Mouse (Mus musculus) MEL (cell line): ENCODE measurements around the gene Ano6. TPM values are rescaled to one million over a fixed set of nuclear protein-coding genes. Genes with fewer than 3 reads are reported as not detected.
A peak's percentile ranks its signal among the peaks of the same experiment; 100 is the strongest.

Experiments used
- DNase-seq: peaks from one replicate; pipeline ENCODE4 v3.0.0; 2011; ENCODE audit warnings: low read depth, low spot score
- H3K27ac ChIP-seq: 2 replicates; pipeline ENCODE4 v1.5.1; 2012; ENCODE audit warnings: low read depth, mild to moderate bottlenecking, control low read depth, low read length, moderate library complexity; ENCODE audit not compliant: control insufficient read depth
- H3K27me3 ChIP-seq, 2 experiments: fragments of 150-350 bp in 1 of 2; sonication (generic) in 1 of 2; 2 replicates each; pipeline ENCODE4 v1.6.1; 2012; ENCODE audit warnings: low read length in 2 of 2, mild to moderate bottlenecking in 2 of 2, improper control_type of control experiment in 1 of 2, moderate library complexity in 1 of 2; ENCODE audit not compliant: insufficient read depth in 2 of 2, control insufficient read depth in 1 of 2
- H3K36me3 ChIP-seq, 2 experiments: 2 replicates each; pipeline ENCODE4 v1.6.1; 2012 to 2014; ENCODE audit warnings: low read length in 2 of 2, improper control_type of control experiment in 1 of 2, inconsistent platforms in 1 of 2, mild to moderate bottlenecking in 1 of 2; ENCODE audit not compliant: insufficient read depth in 2 of 2, control insufficient read depth in 1 of 2
- H3K4me1 ChIP-seq, 2 experiments: fragments of 150-350 bp in 1 of 2; sonication (generic) in 1 of 2; 2 replicates each; pipeline ENCODE4 v1.6.1; 2012; ENCODE audit warnings: low read length in 2 of 2, improper control_type of control experiment in 1 of 2, mild to moderate bottlenecking in 1 of 2; ENCODE audit not compliant: insufficient read depth in 2 of 2, control insufficient read depth in 1 of 2
- H3K4me3 ChIP-seq, 2 experiments: fragments of 150-350 bp in 1 of 2; sonication (generic) in 1 of 2; 2 replicates each; pipeline ENCODE4 v1.5.1; 2012; ENCODE audit warnings: low read depth in 2 of 2, low read length in 2 of 2, mild to moderate bottlenecking in 2 of 2, moderate library complexity in 2 of 2, control low read depth in 1 of 2, improper control_type of control experiment in 1 of 2; ENCODE audit not compliant: control insufficient read depth in 1 of 2, insufficient read depth in 1 of 2
- H3K79me2 ChIP-seq: 2 replicates; pipeline ENCODE4 v1.6.1; 2012; ENCODE audit warnings: mild to moderate bottlenecking, low read length, moderate library complexity; ENCODE audit not compliant: control insufficient read depth, poor library complexity, insufficient read depth
- H3K9ac ChIP-seq: 2 replicates; pipeline ENCODE4 v1.6.1; 2012; ENCODE audit warnings: low read depth, mild to moderate bottlenecking, control low read depth, low read length, moderate library complexity; ENCODE audit not compliant: control insufficient read depth, poor library complexity, severe bottlenecking
- H3K9me3 ChIP-seq: fragments of 150-350 bp; sonication (generic); replicated peaks from 2 replicates; pipeline ENCODE4 v1.6.1; 2012; ENCODE audit warnings: mild to moderate bottlenecking, low read length, improper control_type of control experiment, moderate library complexity; ENCODE audit not compliant: insufficient read depth
- CHD1 ChIP-seq: IDR thresholded peaks from 2 replicates; pipeline ENCODE4 v1.6.1; 2012; ENCODE audit warnings: low read depth, mild to moderate bottlenecking, inconsistent platforms, low read length, improper control_type of control experiment
- ELF1 ChIP-seq: IDR thresholded peaks from 2 replicates; pipeline ENCODE4 v1.6.1; 2014; ENCODE audit warnings: low read depth, mild to moderate bottlenecking, inconsistent platforms, low read length, improper control_type of control experiment, moderate library complexity
- EP300 ChIP-seq, 2 experiments: IDR thresholded peaks; 2 replicates each; pipeline ENCODE4 v1.6.1; 2011; ENCODE audit warnings: improper control_type of control experiment in 2 of 2, low read length in 2 of 2, low read depth in 1 of 2, mild to moderate bottlenecking in 1 of 2
- ETS1 ChIP-seq: IDR thresholded peaks from 2 replicates; pipeline ENCODE4 v1.6.1; 2012; ENCODE audit warnings: low read depth, mild to moderate bottlenecking, inconsistent platforms, low read length, improper control_type of control experiment, moderate library complexity
- MEF2A ChIP-seq: IDR thresholded peaks from 2 replicates; pipeline ENCODE4 v1.6.1; 2014; ENCODE audit warnings: low read depth, mild to moderate bottlenecking, inconsistent platforms, low read length, improper control_type of control experiment; ENCODE audit not compliant: poor library complexity, insufficient replicate concordance, severe bottlenecking; ENCODE audit errors: extremely low read depth
- MYB ChIP-seq: IDR thresholded peaks from 2 replicates; pipeline ENCODE4 v1.6.1; 2011; ENCODE audit warnings: mild to moderate bottlenecking, low read depth, low read length, improper control_type of control experiment
- NRF1 ChIP-seq: IDR thresholded peaks from 2 replicates; pipeline ENCODE4 v1.6.1; 2014; ENCODE audit warnings: low read depth, mild to moderate bottlenecking, inconsistent platforms, low read length, improper control_type of control experiment, moderate library complexity; ENCODE audit not compliant: poor library complexity, insufficient read depth, severe bottlenecking
- POLR2AphosphoS2 ChIP-seq: IDR thresholded peaks from 2 replicates; pipeline ENCODE4 v1.6.1; 2011; ENCODE audit warnings: low read length, improper control_type of control experiment
- RCOR1 ChIP-seq: IDR thresholded peaks from 2 replicates; pipeline ENCODE4 v1.6.1; 2012; ENCODE audit warnings: low read depth, mild to moderate bottlenecking, inconsistent platforms, low read length, improper control_type of control experiment
- SIN3A ChIP-seq: IDR thresholded peaks from 2 replicates; pipeline ENCODE4 v1.6.1; 2012; ENCODE audit warnings: low read length, improper control_type of control experiment, inconsistent platforms
- USF1 ChIP-seq: IDR thresholded peaks from 2 replicates; pipeline ENCODE4 v1.6.1; 2014; ENCODE audit warnings: low read depth, mild to moderate bottlenecking, inconsistent platforms, low read length, improper control_type of control experiment, moderate library complexity
- ZKSCAN1 ChIP-seq: IDR thresholded peaks from 2 replicates; pipeline ENCODE4 v1.6.1; 2012; ENCODE audit warnings: low read depth, mild to moderate bottlenecking, inconsistent platforms, low read length, improper control_type of control experiment, moderate library complexity
- ZMIZ1 ChIP-seq: IDR thresholded peaks from 2 replicates; pipeline ENCODE4 v1.6.1; 2012; ENCODE audit warnings: low read depth, mild to moderate bottlenecking, inconsistent platforms, low read length, improper control_type of control experiment, moderate library complexity
- ZNF384 ChIP-seq: IDR thresholded peaks from 2 replicates; pipeline ENCODE4 v1.6.1; 2012; ENCODE audit warnings: low read depth, mild to moderate bottlenecking, inconsistent platforms, low read length, improper control_type of control experiment
- polyA plus RNA-seq, 2 experiments: library from polyadenylated mRNA; stranded (reverse) in 1 of 2; unstranded in 1 of 2; fragments of >175 nt in 1 of 2; fragments of >200 nt in 1 of 2; gene quantifications; 2 replicates each; pipeline versions ENCODE4 v1.2.1 to v1.2.4; 2012; ENCODE audit warnings: low replicate concordance in 2 of 2, low read depth in 1 of 2; ENCODE audit not compliant: insufficient read length in 2 of 2, insufficient read depth in 1 of 2, missing spikeins in 1 of 2
- total RNA-seq: library from RNA; depleted of rRNA; stranded (reverse); fragments of 300-350 nt; gene quantifications from 2 replicates; pipeline ENCODE4 v1.2.3, GENCODE M21; 2012

Ano6 gene
- total and polyA plus RNA-seq, 3 experiments, result 54.8 to 66.6 (median 61.4) TPM

DNA sequence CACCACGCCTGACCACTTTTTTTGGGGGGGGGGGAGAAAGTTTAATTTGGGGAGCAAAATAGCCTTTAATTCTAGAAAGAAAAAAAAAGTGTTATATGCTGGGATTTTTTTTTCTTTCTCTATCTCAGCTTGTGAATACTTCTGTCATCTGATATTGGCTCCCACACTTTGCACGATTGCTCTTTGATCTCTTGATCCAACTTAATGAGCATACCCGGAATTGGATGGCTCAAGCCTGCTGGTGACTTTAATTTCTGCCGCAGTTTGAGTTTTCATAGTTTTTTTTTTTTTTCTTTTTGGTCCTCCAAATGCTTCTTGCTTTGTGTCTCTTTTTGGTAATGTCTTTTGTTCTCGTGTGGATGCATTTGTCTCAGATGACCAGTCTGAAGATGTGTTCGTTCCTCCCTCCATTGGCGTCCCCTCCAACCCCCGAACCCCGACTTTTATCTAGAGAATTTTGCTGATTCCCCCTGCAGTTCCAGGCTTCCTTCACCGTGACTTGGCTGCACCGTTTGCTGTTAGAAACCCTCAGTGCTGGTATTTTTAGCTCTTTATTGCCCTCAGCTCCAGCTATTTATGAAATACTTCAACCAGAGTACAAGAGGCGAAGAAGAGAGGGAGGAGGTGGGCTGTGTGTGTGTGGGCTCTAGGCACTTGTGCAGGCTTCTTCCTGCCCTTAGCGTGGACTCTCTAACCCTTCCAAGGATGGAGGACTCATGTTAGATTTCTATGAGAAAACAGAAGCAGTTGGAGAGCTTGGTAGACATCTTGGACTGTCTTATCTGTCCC is 46.2 kb downstream of the Ano6 start:
- Histone ChIP-seq H3K36me3 (peaks cover 0 to 33% of the 10 kb centered on the region in 2 experiments; a peak in 3 of 4 replicates), H3K79me2 (peaks cover 62% of the 10 kb centered on the region), H3K27me3 (no peaks in the 10 kb centered on the region), H3K9ac (no peak overlapping the region), H3K9me3 (no peaks in the 10 kb centered on the region), H3K27ac (no peak overlapping the region), H3K4me3 (no peak overlapping the region), H3K4me1 (no peaks in the 10 kb centered on the region)
- DNase-seq, result peak; percentile 18
- TF ChIP-seq SIN3A (peak; percentile 17; the same call in 1 of the 2 replicates), ZNF384 (peak; percentile 38; the same call in 1 of the 2 replicates), ZMIZ1 (0 out of 2 replicates have a peak, but pooled peaks have one; percentile 41), ETS1 (no peak), RCOR1 (no peak), POLR2AphosphoS2 (peak; percentile 57)

DNA sequence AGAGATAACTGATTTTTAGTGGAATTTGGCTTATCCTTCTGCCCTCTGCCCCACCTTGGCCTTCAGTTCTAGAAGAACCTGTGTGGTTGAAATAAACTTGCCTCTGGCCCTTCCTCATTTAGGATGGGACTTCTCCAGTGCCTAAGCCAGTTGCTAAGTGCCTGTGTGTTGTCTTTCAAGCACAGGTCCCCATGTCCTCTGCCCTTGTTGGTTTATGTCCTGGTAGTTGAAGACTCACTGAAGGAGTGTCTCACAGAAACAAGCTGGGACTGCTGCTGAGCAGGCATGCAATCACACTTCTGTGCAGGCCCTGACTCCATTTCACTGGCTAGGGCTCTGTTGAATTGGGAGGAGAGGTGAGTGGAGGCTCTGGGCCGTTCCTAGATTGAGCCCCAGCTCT is 46.9 kb downstream of the Ano6 start:
- H3K4me1 ChIP-seq, result no peaks in the 10 kb centered on the region
- no peaks in the 10 kb centered on the region for H3K9me3 ChIP-seq
- peaks cover 61% of the 10 kb centered on the region for H3K79me2 ChIP-seq
- peaks cover 0 to 29% of the 10 kb centered on the region in 2 experiments; a peak in 3 of 4 replicates for H3K36me3 ChIP-seq
- no peak overlapping the region for H3K4me3 ChIP-seq
- H3K9ac ChIP-seq, result no peak overlapping the region
- no peak for TF ChIP-seq NRF1
- no peak overlapping the region for H3K27ac ChIP-seq
- H3K27me3 ChIP-seq, result no peaks in the 10 kb centered on the region
- peak; percentile 44 for DNase-seq

DNA sequence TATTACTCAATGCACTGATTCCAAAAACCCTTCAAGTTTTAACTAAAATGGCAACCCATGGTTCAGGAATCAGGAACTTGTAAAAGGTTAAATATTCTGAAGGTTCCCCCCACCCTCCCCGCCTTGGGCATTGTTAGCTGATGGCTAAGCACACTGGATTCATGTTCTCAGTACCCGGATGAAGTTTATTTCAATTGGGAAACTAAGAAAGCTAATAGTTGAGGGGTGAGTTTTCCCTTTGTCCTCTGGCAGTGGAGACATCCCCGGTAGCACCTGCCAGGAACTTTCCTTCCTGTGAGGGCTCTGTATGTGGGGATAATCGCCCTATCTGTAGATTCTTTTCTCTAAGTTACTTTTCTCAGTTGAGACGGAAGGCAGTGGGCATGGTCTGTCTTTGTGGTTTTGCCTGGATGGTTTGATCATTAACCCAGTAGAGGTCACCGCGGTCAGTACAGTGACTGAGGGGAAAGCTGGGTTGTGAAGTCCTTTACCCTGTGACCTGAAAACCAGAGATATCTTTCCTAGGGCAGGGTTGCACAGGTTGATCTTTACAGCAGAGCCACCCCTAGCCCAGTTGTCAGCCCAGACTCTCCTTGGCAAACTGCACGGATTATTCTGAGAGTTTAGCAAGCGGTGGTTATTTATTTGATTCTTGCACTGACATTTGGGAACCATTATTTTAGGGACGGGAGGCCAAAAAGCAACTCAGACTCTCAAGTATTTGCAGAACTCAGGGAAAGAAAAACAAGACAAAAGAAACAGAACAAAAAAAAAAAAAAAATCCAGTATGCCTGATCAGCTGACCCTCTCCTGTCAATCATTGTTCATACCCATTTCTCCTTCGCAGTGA is 47.8 kb downstream of the Ano6 start:
- Histone ChIP-seq H3K9me3 (no peaks in the 10 kb centered on the region), H3K27ac (no peak overlapping the region), H3K36me3 (peaks cover 0 to 30% of the 10 kb centered on the region in 2 experiments; a peak in 3 of 4 replicates), H3K4me1 (no peaks in the 10 kb centered on the region), H3K9ac (no peak overlapping the region), H3K27me3 (no peaks in the 10 kb centered on the region), H3K4me3 (no peak overlapping the region)
- DNase-seq, result peak; percentile 17
- TF ChIP-seq ELF1 (no peak), MEF2A (no peak), POLR2AphosphoS2 (no peak), ETS1 (no peak), RCOR1 (no peak), ZKSCAN1 (no peak), CHD1 (no peak), USF1 (peak; percentile 37; the same call in 1 of the 2 replicates), MYB (no peak), ZNF384 (peak; percentile 60), SIN3A (no peak), EP300 (IDR thresholded peaks at IDR 0.05; ENCODE audit: low read depth in 1 of 2, low read length in 2 of 2) (no peak)
- TF ChIP-seq, all 39 proteins: peak for 2
- peaks cover 57% of the 10 kb centered on the region for H3K79me2 ChIP-seq
